Mouse (Mus musculus) left cerebral cortex, adult 2 months (tissue): ENCODE measurements around the gene Zfp185. TPM values are rescaled to one million over a fixed set of nuclear protein-coding genes. Genes with fewer than 3 reads are reported as not detected.

ENCODE experiments used
- DNase-seq, 2 experiments: peaks; one replicate each; pipeline ENCODE4 v3.0.0; 2021 to 2022; ENCODE audit warnings: low spot score in 2 of 2, mixed read lengths in 1 of 2; ENCODE audit errors: extremely low spot score in 1 of 2
- H3K27ac ChIP-seq: fragments of 200-600 bp; 2 replicates; pipeline ENCODE4 v1.8.1; 2022
- H3K4me3 ChIP-seq: fragments of 200-600 bp; 2 replicates; pipeline ENCODE4 v1.8.1; 2022
- CTCF ChIP-seq: fragments of 200-600 bp; IDR thresholded peaks from 2 replicates; pipeline ENCODE4 v1.8.1; 2022; ENCODE audit warnings: antibody characterized with exemption, mild to moderate bottlenecking, moderate library complexity
- intact Hi-C: fragments of 180-260 bp; cut with DNase I; formaldehyde crosslinking; loops from one replicate; pipeline ENCODE4 v1.15.1; 2025
- long read RNA-seq, 2 experiments: library from polyadenylated mRNA; stranded (forward); transcript quantifications; one replicate each; pipeline ENCODE4 v2.0.0; 2021; ENCODE audit warnings: borderline mapping rate in 2 of 2
- total RNA-seq, 2 experiments: library from RNA; stranded (reverse); gene quantifications; 2 replicates each; pipeline ENCODE4 v1.2.3; 2021

The Zfp185 gene
- total RNA-seq: under 1 TPM; 0.37 to 0.84 TPM
- long read RNA-seq, experiment 1, partial matches to known transcripts: 1 of 3 reads
- long read RNA-seq, experiment 1, other reads (novel, unspliced or antisense): 2 of 3 reads
- long read RNA-seq, experiment 2, partial matches to known transcripts: 0 of 3 reads
- long read RNA-seq, experiment 2, other reads (novel, unspliced or antisense): 2 of 3 reads

GRCm38 (mm10) chrX:72986841-72987519 is at the start of gene Zfp185:
Gene Zfp185 (plus strand): TSS chrX:72987339.
- intact Hi-C loops: no loop called here
- DNase-seq: peak in 1 of 2 experiments; percentile 9
- TF ChIP-seq CTCF: no peak
- Histone ChIP-seq H3K27ac (no peak within 1 kb of the TSS), H3K4me3 (peak within 1 kb of the TSS; percentile 41)

DNA sequence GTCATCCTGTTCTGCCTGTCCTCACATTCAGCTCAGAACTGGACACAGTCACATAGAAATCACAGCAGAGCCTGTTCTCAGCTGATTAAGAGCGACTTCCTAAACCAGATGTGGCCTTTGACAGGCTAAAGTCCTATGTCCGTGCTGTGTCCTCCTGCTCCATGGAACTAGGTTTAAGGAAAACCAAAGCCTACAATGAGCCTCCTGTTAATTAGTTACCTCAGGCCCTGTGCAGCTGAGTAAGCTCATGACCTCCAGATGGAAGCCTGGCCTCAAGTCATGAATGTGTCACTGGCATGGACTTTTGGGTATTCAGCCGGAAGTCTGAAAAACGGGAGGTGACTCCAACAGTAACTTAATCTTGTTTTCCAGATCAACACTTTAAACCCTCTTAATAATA is 33.7 kb upstream of the Zfp185 start:
- no peak for TF ChIP-seq CTCF
- DNase-seq: no peak
- Histone ChIP-seq H3K27ac (no peak overlapping the region), H3K4me3 (no peak overlapping the region)
- intact Hi-C loops: no loop called here

GRCm38 (mm10) chrX:72956486-72956885 is 30.7 kb upstream of the Zfp185 start:
- Histone ChIP-seq H3K4me3 (no peak overlapping the region), H3K27ac (no peak overlapping the region)
- no peak for TF ChIP-seq CTCF
- intact Hi-C loops: no loop called here
- DNase-seq: no peak

DNA sequence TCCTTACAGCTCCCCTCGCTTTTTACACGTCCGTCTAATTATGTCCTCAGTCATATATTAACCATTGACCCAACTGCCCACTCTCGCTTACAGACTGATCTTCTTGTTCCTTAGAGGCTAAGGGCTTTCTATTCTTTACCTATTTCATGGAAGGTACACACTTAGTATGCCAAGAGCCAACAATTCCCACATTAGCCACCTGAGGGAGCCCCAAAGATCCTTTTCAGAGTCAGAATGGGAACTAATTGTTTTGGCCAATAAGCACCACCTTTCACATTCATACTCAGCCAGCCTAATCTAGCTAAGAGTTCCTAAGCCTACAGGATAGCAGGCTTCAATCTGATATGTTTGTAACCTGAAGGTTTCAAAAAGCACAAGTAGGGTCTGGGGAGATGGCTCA is 26.7 kb upstream of the Zfp185 start:
- Histone ChIP-seq H3K27ac (no peak overlapping the region), H3K4me3 (no peak overlapping the region)
- intact Hi-C loops: no loop called here
- DNase-seq: no peak
- peak; percentile 51 for TF ChIP-seq CTCF

DNA sequence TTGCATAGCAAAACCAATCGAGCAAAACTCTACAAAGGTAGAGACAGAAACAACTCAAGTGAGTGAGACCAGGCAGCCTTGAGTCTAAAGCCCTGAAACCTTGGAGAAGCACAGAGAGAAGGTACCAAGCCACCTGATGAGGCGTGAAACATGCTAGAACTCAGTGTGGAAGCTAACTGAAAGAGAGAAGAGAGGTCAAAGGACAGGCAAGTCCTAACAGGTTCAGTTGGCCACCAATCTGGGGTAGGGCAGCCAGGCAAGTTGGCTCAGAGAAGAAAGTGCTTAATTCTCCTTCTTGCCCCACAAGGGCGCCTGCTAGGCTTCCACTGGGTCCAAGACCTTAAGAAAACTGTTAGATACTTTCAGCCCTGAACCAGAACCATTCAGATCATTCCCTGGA is 25.6 kb upstream of the Zfp185 start:
- TF ChIP-seq CTCF: no peak
- no peak overlapping the region for H3K27ac ChIP-seq
- intact Hi-C loops: no loop called here
- no peak overlapping the region for H3K4me3 ChIP-seq
- no peak for DNase-seq

GRCm38 (mm10) chrX:72962743-72963142 is 24.4 kb upstream of the Zfp185 start:
- DNase-seq: no peak
- intact Hi-C loops: no loop called here
- Histone ChIP-seq H3K27ac (no peak overlapping the region), H3K4me3 (no peak overlapping the region)
- TF ChIP-seq CTCF: no peak

GRCm38 (mm10) chrX:72982831-72983230 is 4.3 kb upstream of the Zfp185 start:
- intact Hi-C loops: no loop called here
- TF ChIP-seq CTCF: no peak
- Histone ChIP-seq H3K27ac (no peak overlapping the region), H3K4me3 (no peak overlapping the region)
- DNase-seq: no peak

GRCm38 (mm10) chrX:72985607-72986006 is 1.5 kb upstream of the Zfp185 start:
- H3K4me3 ChIP-seq: no peak overlapping the region
- no peak overlapping the region for H3K27ac ChIP-seq
- intact Hi-C loops: no loop called here
- DNase-seq: no peak
- TF ChIP-seq CTCF: no peak

DNA sequence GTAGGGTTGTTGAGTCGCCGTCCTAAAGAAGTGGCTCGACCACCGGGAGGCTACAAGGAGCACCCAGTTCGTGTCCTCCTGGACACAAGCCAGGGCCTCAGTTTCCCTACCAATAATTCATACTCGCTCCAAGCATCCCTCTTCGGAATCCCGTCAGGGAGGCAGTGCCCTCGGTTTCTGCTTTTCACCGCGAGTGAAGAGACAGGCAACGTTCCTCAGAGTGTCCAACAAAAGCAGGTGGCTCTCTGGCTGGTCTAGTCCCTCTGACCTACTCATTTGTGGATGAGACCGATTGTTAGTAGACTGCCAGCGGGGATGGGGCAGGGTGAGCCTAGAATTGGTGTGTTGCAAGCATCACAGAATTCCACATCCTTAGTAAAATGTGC is 374 bp downstream of the Zfp185 start:
- intact Hi-C loops: no loop called here
- TF ChIP-seq CTCF: no peak
- H3K27ac ChIP-seq: no peak overlapping the region
- peak overlapping the region; percentile 41 for H3K4me3 ChIP-seq
- no peak for DNase-seq

DNA sequence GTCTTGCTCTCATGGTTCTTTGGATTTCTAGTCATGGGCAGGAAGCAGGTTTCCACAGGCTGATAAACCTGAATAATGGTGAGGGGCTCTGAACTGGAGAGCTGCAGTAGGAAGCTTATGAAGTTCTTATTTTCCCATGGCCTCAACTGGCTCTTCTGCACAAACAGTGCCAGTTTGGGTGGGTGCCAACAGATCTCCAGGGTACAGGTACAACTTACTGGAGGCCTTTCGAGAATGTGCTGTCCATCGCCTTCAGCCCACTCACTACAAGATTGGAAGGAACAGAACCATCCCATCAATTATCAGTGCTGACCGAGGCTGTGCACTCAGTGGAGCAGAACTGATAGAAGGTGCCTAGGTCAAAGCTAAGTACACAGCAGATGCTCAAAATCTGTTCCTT is 1.3 kb downstream of the Zfp185 start:
- no peak overlapping the region for H3K27ac ChIP-seq
- DNase-seq: no peak
- H3K4me3 ChIP-seq: no peak overlapping the region
- intact Hi-C loops: no loop called here
- TF ChIP-seq CTCF: no peak

DNA sequence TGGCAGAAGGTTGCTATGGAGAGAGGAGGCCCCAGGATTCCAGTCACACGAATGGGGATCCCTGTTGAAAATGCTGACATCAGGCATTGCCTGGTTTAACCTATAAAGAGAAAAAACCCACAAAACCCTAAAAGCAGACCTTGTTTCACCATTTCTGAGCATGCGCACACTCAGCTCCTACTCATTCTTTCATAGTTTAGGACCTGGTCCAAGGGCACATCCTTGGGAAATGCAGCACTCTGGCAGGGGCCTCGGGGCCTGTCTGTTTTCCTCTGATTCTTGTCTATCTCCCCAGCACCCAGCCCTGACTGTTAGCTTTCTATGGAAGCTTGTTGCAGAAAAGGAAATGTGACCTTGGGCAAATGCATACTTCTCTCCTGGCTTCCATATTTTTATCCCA is 3.4 kb downstream of the Zfp185 start:
- H3K27ac ChIP-seq: no peak overlapping the region
- no peak for TF ChIP-seq CTCF
- H3K4me3 ChIP-seq: no peak overlapping the region
- DNase-seq: no peak
- intact Hi-C loops: no loop called here

DNA sequence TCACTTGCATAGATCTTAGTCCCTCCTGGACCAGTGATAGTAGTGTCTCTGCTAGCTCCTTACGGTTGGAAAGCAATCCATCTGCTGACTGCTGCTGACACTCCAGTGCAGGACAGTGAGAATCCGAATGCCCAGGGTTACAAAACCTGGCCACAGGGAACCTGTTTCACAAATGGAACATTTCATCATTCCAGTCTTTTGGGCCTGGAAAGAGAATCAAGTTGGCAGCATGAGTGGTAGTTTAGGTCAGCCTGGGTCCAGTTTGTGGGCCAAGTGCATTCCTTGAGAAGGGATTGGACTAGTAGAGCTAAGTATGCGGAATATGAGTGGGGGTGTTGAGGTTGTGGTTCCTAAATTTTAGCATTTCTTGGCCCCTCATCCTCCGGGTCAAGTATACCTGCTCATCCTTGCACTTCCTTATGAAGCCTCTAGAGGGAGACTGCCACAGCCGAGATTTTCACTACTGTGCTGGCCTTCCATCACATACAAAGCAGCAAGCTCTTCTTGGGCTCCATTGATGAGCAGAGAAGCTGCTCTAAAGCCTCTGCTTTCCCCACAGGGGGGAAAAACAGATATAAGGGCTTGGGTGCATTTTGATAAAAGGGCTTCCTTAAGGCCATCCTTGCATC is 5.3 kb downstream of the Zfp185 start:
- intact Hi-C loops: no loop called here
- no peak for DNase-seq
- no peak overlapping the region for H3K27ac ChIP-seq
- no peak overlapping the region for H3K4me3 ChIP-seq
- peak; percentile 53 for TF ChIP-seq CTCF

GRCm38 (mm10) chrX:72995542-72995941 is 8.4 kb downstream of the Zfp185 start:
- no peak overlapping the region for H3K4me3 ChIP-seq
- intact Hi-C loops: no loop called here
- no peak for TF ChIP-seq CTCF
- H3K27ac ChIP-seq: no peak overlapping the region
- DNase-seq: no peak
